Mouse (Mus musculus) cortical plate, adult 2 months (tissue): ENCODE data around the gene Prm1.

Experiments
- CTCF ChIP-seq: fragments of 200-500 bp; IDR thresholded peaks from 2 replicates; pipeline ENCODE4 v1.5.1; 2011; ENCODE audit warnings: mild to moderate bottlenecking, control low read depth, low read length; ENCODE audit not compliant: insufficient read depth; ENCODE audit errors: extremely low read depth
- POLR2A ChIP-seq: fragments of 200-500 bp; IDR thresholded peaks from 2 replicates; pipeline ENCODE4 v1.6.1; 2011; ENCODE audit warnings: mild to moderate bottlenecking, low read length, control low read depth; ENCODE audit not compliant: insufficient read depth; ENCODE audit errors: extremely low read depth

DNA sequence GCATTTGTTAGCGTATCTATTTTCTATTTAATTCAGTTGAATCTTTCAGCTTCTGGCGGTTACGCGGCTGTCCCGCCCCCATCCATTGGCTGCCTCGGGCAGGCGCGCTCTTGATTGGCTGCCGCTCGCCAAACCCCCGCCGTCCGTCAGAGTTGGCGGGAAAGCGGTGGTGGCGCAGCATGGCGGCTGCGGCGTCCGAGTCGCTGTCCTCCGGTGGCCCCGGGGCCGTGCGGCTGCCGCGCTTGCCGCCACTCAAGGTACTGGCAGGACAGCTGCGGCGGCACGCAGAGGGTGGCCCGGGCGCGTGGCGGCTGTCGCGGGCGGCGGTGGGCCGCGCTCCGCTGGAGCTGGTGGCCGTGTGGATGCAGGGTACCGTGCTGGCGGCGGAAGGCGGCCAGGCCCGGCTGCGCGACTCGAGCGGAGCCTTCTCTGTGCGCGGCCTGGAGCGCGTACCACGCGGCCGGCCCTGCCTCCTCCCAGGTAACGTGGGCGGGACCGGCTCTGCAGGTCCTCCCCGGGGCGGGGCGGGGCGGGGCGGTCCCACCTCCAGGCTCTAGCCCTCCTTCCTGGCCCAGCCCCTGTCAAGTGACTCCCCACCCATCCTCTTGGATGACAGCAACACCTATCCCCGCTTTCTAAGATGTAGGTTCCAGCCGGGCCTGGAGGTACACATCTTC lies 29.4 kb upstream of the Prm1 start, which contains the start of gene Rmi2:
- TF ChIP-seq CTCF (no peak), POLR2A (no peak)
